Mouse (Mus musculus) kidney, adult 11 months (tissue): ENCODE measurements around the gene Araf.
"Not testable (repeated sequence)": the region's sequence is repeated elsewhere in the genome, so short reads cannot be mapped to it uniquely, and the experiment has no call there.

ENCODE experiments used
- DNase-seq: peaks from one replicate; pipeline ENCODE4 v3.0.0; 2022

Gene Araf

DNA sequence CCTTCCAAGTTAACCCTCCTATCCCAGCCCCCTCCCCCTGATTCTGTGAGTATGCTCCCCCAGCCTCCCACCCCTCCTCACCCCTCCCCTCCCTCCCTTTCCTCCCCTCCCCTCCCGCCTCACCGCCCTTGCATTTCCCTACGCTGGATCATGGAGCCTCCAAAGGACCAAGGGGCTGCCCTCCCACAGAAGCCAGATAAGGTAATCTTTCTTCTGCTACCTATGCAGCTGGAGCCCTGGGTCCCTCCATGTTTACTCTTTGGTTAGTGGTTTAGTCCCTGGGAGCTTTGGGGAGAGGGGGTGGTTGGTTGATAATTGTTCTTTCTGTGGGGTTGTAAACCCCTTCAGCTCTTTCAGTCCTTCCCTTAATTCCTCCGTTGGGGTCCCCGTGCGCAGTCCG is at the start of gene Araf:
Araf (plus strand) TSS at position 134 of the 400 bp plus-strand sequence.
- no peak for DNase-seq

DNA sequence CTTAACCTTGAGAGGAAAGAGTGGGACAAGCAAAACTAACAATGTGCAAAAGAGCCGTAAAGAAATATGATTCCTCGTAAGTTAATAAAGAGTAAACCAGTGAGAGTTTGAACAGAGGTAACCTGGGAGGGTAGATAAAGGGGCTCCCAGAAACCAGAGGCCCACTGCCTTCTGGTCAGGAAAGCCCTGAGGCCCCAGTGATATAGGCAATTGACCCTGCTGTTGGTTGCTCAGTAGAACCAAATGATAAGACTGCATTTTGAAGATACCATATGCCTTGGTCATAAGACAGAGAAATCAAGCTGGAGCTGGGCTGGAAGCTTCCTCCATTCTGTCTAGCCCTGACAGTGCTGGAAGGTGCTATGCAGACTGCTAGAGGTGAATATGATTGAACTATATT is 48.8 kb upstream of the Araf start:
- DNase-seq = no peak

GRCm38 (mm10) chrX:20761201-20761600 is 36.4 kb upstream of the Araf start:
- DNase-seq = no peak

- DNase-seq = peak; percentile 69
Measured at GRCm38 (mm10) chrX:20770697-20771381, 26.8 kb upstream of the Araf start.

GRCm38 (mm10) chrX:20771666-20772065 is 25.9 kb upstream of the Araf start:
- no peak for DNase-seq

GRCm38 (mm10) chrX:20775271-20776016 is 22.2 kb upstream of the Araf start:
- no peak for DNase-seq

DNA sequence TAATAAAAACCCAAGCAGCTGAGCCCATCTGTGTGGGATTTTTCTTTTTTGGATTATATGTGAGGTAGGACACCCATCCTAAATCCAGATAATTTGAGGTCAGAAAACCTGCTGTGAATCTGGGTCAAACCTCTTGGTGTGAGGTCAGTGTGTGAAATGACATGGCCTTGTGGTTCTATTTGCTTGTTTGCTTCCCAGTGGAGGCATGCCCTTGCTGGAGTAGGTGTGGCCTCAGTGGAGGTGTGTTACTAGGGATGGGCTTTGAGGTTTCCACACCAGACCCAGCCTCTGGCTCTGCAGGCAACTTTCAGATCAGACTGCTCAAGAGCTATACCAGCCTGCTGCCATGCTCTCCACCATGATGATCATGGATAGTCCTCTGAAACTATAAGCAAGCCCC is 20.0 kb upstream of the Araf start:
- no peak for DNase-seq

GRCm38 (mm10) chrX:20787309-20787708 is 10.3 kb upstream of the Araf start:
- DNase-seq = no peak

DNA sequence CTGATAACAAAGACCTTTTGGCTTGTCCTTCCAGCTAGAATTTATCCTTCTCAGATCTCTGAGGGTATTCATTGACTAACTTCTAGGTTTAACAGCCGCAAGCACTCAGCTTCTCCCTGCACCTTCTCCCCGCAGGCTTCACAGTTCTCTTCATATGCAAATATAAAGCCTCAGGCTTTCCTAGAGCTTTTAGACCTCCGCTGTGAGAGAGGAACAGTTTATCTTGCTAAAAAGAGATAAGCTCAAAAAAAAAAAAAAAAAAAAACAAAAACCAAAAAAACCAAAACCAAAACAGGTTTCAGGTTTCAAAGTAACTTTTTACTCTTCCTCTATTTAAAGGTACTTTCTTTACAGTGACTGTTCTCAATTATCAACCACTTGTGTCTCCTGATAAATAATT is 5.2 kb upstream of the Araf start:
- no peak for DNase-seq

- DNase-seq = no peak
Measured at GRCm38 (mm10) chrX:20793230-20793629, 4.4 kb upstream of the Araf start.

DNA sequence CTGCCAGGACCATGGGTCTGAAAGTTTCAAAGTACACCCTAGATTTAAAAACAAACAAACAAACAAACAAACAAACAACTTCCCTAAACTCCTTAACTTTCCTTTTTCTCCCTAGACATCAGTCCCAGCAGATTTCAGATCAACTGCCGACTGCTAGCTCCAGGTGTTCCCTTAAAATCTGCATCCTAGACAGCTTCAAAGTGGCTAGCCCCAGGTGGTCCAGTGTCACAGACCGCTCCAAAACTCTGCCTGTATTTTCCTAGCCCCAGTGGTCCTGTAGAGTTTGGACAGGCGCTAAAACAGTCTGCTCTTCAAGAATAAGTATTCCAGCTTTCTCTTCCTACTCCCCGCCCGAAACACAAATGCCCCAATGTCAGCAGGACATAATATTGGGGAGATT is 3.4 kb upstream of the Araf start:
- no peak for DNase-seq

DNA sequence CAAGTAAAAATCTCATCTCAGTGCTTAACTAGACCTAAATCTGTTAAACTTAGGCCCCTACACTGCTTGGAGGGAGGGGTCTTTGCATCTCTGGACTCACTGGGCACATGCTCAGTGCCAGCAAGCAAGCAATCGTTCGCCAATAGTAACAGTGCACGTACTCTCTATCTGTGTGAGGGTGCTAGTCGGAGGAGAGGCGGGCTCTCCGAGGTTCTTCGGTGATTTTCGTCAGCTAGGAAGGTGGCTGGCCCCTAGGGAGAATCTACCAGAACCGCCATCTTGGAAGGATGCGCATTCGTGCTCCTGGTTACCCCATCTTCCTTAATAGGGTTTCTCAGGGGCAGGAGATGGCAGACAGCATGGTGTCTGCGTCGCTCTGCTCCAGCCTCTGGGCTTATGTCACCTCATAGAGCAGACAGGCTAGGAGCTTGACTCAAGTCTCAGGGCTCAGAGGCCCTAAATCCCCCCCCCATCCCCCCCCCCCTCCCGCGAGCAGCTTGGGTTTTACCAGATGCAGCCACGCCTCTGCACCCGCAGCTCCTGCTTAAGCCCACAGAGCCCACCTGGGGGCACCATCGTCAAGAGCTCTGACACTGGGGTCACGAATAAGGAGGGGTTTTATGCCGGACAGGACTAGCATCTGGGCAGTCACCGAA is 655 bp downstream of the Araf start:
- peak; percentile 54 for DNase-seq

GRCm38 (mm10) chrX:20798797-20799147 is 1.2 kb downstream of the Araf start:
- no peak for DNase-seq

DNA sequence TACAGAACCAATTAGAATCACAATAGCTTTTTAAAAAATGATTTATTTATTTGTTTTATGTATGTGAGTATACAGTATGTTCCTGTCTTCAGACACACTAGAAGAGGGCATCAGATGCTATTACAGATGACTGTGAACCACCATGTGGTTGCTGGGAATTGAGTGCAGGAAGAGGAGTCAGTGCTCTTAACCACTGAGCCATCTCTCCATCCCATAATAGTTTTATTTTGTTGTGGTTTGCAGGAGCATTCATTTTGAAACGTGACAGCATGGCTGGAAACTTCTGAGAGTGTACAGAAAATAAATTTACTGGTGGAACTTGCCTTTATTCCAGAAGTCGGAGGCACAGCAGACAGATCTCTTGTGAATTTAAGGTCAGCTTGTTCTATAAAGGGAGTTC is 3.8 kb downstream of the Araf start:
- DNase-seq = no peak

- not testable (repeated sequence) for DNase-seq
Measured at GRCm38 (mm10) chrX:20804301-20804700, 6.7 kb downstream of the Araf start.

GRCm38 (mm10) chrX:20806295-20806694 is 8.7 kb downstream of the Araf start:
- DNase-seq = no peak

- DNase-seq = no peak
Measured at GRCm38 (mm10) chrX:20816974-20817373, 19.4 kb downstream of the Araf start.

GRCm38 (mm10) chrX:20819204-20819628 is 21.6 kb downstream of the Araf start:
- peak; percentile 54 for DNase-seq

GRCm38 (mm10) chrX:20819708-20820426 is 22.3 kb downstream of the Araf start:
- DNase-seq = peak; percentile 47

- peak; percentile 53 for DNase-seq
Measured at GRCm38 (mm10) chrX:20828934-20829333, 31.3 kb downstream of the Araf start.

GRCm38 (mm10) chrX:20847232-20847631 is 49.6 kb downstream of the Araf start:
- DNase-seq = no peak

DNA sequence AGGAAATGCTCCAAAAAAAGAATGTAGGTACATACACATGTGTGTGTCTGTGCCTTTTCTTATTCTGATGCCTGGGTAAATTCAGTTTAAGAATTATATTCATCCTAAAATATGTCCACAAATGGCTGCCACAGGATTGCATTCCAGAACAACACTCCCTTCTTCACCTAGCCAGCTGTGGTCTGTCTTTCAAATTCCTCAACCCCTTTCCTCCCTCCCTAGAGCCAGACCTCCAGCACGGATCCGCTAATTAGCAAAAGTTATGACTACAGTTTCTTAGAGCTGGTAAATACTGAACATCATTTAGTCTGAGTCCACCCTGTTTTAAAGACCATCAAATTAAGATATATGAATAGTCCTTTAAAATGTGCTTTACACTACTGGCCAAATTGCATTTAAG is 50.2 kb downstream of the Araf start:
- DNase-seq = no peak

DNA sequence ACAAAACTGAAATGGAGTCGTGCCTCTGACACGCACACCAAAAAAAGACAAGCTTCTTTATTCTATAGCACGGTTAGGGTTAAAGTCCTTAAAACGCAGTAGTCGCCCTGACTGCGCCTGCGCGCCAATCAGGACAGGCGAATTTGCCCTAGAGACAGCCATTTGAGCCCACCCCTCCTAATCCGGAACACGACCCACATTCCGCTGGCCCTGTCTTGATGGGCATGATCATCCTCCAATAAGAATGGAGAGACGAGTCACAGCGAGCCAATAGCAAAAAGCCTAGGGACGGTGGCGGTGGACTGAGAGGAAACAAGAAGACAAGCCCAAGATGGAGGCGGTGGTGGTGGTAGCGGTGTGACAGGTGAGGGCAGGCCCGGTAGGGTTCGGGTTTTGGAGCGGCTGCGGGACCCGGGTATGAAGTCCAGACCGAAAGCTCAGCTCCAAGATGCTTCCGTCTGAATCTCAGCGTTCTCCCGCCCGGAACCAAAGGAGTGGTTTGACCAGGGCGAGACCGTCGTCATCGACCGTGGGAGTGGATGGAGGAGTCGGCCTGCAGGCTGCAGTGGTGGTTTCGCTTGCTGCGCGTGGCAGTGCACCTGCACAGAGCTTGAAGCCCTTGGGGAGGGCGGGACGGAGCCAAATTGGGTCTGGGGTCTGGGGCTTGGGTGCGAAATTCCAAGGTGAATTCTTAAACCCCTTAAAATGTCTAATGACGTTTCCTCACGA is 50.8 kb downstream of the Araf start:
- DNase-seq = peak; percentile 96
